Mouse (Mus musculus) spleen, adult 18-20 months (tissue): ENCODE measurements around the gene Dnajb12.

Experiments
- DNase-seq, 2 experiments: peaks; one replicate each; pipeline ENCODE4 v3.0.0; 2022; ENCODE audit warnings: mixed read lengths in 2 of 2

Dnajb12 gene

DNA sequence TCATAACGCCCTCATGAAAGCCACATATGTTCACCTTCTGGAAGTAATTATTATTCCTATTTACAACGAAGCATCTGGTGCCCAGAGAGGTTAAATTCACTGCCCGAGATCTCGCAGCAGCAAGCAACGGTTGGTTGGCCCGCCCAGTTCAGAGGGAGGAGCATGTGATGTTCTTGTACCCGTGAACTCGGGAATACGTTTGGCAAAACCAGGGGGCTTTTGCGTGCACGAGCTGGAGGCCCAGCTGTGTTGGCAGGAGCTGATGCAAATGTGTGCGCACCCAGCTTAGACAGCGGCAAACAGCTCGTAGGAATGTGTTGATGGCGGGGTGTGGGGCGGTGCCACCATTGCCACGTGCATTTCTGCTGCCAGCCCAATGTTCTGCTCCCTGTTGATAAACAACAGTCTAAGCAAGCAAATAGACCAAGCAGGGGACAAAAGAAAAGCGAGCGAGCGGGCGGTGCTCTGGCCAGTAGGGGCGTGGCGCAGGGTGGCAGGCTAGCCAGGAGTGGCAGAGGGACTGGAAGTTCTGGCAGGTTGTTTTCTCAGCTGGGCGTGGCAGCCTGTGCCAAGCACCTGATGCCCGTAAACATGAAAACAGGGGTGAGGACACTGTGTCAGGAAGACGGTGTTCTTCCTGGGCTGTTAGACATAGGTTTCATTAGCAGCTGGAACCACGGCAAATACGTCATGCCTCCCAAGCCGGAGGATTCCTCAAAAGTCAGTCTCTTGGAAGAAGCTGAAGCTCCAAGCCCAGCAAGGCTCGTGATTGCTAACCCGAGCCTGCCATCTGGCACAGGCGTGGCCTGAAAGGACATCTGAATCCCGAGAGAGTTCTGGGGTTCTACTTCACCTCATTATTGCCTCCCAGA is 41.7 kb downstream of the Dnajb12 start:
- DNase-seq, result peak; percentile 54 to 60

DNA sequence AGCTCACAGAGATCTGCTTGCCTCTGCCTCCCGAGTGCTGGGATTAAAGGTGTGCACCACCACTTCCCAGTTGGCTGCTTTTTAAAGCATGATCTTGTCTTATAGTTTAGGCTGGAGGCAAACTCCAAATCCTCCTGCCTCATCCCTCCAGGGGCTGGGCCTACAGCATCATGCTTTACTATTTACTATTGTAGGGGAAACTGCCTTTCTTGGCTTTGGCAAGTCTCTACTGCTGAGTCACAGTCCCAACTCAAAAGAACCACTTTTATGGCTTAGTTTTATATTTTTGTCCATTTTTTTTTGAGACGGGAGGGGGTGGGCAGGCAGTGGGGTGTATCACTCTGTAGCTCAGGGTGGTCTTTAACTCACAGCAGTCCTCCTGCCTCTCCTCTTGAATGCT is 44.1 kb downstream of the Dnajb12 start:
- DNase-seq, result no peak

DNA sequence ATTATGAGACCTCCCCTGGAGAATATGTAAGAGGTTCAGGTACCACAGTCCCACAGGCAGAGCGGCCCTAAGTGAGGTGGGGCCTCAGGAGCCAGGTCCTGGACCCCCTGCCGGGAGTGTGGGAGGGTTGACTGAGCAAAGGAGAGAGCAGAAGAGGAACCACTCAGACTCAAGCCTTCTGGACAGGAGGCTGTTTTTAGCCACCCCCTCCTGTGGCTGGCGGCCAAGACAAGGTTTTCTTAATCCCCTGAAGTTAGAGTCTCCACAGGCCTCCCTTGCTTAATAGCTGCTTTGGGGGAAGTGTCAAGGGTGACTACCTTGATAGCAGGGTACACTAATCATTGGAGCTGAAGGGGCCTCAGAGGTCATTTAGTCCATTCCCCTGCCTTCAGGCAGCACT is 44.9 kb downstream of the Dnajb12 start:
- DNase-seq, result no peak

GRCm38 (mm10) chr10:59929205-59929604 is 49.8 kb downstream of the Dnajb12 start:
- no peak for DNase-seq

DNA sequence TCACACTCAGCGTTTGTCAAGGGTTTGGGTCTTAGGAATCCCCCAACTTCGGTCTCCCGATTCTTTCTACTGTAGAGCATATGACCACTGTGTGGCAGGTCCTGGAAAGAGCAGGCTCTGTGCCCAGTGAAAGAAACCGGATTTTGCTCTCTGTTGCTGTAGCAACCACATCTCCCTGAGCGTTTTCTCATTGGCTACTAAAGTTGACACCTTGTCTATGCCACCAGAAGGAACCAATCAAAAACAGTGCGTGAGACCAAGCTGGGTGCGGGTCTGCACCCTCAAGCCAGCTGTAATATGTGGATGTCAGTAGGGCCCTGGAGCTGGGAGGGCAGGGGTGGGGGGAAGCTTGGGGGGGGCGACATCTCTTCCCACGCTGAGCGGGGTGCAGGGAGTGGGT is 51.6 kb downstream of the Dnajb12 start:
- DNase-seq, result no peak

- no peak for DNase-seq
Observed at GRCm38 (mm10) chr10:59932521-59932920, 53.2 kb downstream of the Dnajb12 start.

DNA sequence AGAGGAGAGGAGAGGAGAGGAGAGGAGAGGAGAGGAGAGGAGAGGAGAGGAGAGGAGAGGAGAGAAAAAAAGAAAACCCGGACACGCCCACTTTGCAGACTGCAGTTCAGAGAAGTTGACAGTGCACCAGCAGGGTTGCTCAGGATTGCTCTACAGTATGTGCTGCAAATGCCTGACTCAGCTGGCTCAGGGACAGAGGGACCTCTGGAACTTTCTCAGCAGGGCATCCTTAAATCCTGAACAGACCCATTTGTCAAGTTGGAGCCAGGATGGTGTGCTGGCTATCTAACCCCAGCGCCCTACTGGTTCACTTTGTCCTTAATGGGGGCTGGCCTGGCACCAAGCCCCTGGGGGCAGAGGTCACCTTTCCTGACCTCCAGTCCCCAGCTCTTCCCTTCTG is 54.7 kb downstream of the Dnajb12 start:
- no peak for DNase-seq

DNA sequence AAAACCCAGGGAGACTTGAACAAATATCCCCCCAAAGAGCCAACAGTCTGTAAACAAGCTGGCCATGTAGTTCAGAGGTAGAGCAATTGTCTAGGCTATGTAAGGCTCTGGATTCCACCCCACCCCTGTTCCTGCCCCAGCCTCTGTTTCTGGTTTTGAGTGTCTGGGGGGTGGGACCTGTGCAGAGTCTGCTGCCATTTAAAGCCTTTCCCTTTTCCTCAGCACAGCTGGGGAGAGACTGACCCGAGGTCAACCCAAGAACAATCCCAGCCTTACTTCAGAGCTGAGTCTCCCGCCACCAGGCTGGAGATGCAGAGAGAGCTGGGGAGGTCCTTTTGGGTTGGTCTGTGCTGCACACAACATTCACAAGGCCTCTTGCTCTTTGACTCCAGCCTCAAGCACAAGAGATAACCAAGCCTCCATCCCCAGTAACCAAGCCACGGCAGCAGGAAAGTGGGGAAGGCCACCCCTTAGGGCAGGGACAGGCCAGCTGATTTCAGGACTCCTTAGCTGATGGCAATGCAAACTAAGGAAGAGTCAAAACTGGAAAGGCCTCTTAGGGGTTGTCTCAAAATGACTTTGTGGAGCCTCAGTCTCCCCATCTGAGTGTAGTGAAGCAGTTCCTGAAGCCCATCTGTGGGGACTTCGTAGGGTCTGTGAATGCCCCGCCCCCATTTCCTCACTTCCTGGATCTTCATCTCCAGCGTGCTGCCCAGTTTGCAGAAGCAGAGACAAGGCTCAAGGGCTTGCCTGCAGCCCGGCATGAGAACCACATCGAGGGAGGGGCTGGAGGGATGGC is 56.9 kb downstream of the Dnajb12 start:
- no peak for DNase-seq

GRCm38 (mm10) chr10:59938662-59939061 is 59.3 kb downstream of the Dnajb12 start:
- no peak for DNase-seq

DNA sequence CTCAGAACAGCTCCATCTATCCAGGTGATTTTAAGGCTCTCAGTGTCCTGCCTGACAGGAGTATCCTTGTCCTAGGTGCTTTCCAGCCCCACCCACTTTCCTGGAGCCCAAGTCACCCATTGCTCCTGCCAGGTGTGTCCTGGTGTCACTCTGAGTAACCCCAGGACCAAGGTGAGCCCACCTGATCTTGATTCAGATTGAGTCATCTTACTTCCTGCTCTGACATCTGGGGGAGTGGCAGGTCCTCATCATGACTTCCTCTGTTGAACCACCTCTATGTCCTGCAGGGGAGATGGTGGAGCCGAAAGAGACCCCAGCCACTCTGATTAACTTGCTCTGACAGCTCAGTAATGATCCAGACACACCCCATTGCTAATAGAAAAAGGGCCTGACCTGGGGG is 59.7 kb downstream of the Dnajb12 start:
- no peak for DNase-seq

DNA sequence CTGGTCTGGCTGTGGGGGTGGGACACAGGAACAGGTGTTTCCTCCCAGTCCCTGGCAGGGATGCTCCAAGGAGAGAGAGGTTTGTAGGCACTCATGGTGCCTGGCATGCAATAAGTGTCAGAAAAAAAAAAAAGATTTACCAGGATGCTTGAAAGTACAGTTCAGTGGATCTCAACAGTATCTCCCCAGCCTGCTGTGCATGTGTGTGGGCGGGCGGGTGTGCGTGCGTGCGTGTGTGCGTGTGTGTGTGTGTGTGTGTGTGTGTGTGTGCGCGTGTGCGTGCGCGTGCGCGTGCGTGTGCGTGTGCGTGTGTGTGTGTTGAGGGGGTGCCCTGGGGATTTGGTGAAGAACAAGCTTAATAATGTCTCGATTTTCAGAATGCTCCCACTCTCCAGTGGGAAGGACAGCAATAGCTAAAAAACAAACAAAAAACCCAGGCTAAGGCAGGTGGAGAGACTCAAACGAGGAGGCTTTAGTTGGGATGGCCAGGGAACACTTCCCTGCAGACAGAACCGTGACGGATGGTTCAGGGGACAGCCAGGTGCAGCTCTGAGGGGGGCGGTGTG is 63.0 kb downstream of the Dnajb12 start:
- DNase-seq, result no peak

GRCm38 (mm10) chr10:59942847-59943420 is 63.6 kb downstream of the Dnajb12 start:
- no peak for DNase-seq

DNA sequence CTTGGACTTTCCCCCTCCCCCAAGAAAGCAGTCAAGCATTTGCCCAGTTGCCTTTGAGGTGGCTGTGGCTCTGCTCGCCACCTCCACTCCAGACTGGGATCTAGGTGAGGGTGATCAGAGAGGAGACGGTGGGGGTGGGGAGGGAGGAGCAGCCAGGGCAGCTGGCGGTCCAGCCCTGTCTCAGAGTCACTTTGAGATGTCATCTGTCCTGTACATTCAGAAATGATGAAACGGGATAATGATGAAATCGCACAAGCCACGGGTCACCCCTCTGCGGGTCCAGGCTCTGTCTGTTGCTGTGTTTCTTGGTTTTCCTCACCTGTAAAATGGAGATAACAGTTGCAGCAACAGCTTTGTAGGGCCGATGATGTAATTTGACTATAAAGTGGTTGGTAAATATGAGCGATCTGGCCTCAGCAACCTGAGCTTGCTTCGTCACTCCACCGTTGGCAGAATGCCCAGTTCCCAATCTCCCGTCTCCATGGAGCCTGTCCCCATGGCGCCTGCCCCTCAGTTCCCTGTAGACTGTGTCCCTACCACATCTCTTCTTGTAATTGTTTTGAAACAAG is 64.1 kb downstream of the Dnajb12 start:
- DNase-seq, result no peak

DNA sequence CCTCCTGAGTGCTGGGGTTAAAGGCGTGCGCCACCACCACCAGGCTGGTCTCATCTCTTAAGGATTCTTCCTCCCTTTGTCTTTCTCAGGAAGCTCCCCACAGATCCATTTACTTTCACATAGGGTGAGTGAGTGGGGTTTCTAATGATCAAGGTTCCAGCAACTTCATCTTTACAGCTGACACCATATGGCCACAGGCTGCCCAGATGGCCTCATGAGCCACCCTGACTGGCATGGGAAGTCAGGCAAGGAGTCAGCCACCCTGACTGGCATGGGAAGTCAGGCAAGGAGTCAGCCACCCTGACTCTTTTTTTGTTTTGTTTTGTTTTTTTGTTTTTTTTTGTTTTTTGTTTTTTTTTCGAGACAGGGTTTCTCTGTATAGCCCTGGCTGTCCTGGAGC is 66.1 kb downstream of the Dnajb12 start:
- DNase-seq, result no peak

DNA sequence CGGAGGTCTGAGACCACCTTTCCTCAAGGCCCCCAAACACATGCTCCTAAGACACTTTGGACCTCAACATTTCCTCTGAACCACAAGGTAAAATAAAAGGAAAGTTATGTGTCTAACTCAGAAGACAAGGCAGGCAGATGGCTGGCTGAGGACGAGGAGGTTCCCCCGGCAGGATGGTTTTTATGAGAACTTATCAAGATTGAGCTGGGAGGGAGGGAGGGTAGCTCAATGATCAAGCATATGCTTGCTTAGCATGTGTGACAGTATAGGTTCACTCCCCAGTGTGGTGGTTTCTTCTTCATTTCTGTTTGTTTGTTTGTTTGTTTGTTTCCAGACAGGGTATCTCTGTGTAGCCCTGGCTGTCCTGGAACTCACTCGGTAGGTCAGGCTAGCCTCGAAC is 67.0 kb downstream of the Dnajb12 start:
- DNase-seq, result no peak

DNA sequence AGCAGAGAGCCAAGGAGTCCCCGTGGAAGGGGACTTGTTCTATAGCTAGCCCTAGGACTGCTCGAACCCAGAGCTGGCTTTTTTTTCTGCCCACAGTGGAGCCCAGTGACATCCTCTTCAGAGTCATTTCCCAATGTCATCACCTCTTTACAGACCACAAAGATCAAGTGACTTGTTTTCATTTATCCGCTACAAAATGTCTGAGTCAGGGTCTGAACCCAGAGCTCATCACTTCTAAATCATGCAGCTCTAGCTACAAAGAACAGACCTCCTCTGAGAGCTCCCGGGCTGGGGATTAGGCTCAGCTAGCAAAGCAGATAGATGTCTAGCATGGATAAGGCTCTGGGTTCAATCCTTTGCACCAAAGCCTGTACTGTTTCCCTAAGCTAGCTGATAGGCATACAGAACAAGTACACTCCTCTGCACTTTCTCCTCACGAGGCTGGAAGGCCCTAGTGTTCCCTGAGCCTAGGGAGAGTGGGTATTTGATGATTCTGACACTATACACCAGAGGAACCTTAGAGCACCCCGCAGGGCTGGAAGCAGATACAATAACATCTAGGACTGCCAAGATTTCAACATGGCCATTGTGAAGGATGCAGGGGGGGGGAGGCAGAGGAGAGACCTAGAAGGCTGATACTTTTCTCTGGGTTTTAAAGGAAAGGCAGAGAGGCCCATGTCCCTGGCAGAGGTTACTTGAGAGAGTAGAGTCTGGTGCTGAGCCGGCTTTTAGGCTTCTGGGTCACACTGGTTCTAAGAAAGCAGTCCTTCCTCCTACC is 68.1 kb downstream of the Dnajb12 start:
- no peak for DNase-seq

DNA sequence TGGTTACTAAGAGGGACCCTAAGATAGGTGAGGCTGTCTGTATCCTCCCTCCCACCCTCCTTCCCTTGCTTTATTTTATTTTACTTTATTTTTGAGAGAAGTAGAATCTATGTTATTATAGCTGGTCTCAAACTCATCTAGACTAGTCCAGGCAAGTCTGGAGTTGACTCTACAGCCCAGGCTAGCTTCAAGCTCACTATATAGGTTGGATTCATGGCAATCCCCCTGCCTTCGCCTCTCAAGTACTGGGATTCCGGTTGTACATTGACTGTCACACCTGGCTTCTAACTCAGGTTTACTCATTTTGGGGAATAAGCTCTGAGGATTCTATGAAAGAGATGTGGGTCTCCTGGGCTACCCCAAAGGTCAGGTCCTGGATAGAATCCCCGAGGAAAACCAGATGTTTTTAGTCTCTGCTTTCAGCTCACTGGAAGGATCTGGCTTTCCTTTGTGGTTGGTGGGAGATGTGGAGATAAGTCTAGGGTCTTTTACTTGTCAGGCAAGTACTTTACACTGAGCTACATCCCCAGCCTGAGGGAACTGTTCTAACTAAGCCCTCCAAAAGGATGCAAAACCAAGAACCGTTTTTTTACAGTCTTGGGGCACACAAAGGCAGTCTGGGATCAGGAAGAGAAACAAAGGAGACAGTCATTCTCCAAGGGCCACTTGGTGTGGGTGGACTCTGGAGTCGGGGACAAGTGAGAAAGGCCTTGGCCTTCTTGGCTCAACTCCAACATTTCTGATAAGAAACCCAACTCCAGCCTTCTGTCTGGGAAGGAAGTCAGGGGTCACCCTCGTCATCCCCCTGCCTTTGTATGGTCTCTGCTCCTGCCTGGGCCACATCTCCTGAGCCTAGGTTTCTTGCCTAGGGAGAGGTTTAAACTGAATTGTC is 69.3 kb downstream of the Dnajb12 start:
- DNase-seq, result no peak
